Mouse (Mus musculus): ENCODE measurements at regions not wholly inside any gene's neighbourhood (a gene's known extent, or its start where the extent isn't known, plus 50 kb on each side); places are given as distances from the start of the nearest gene placed in this dataset.
A peak's percentile ranks its signal among the peaks of the same experiment; 100 is the strongest.

DNA sequence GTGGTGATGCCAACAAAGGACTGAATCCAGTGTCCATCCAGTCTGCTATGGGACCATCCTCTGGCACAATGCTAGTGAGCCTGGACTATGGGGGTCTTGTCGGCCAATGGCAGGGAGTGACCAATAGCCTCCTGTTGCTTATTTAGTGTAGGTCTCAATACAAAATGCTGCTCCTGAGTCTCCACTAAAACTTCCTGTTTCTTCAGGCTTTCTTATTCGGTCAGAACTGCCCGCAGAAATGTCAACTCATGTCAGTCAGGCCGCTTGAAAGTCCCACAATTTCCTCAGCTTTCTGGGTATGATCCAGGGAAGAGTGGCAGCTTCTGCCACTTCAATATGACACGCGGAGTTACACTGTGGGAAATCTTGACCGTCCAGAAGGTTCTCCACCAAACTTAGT lies 94.7 kb upstream of the Jazf1 start:
- H3K27ac ChIP-seq (ENCODE audit: low read depth, low read length): no peak overlapping the region
- peaks cover 4% of the 10 kb centered on the region for H3K4me1 ChIP-seq (replicated peaks; ENCODE audit: control insufficient read depth, insufficient read depth, low read length)
- no peak for ATAC-seq (replicated peaks; ENCODE audit: low FRiP score)
- no peaks in the 10 kb centered on the region for H3K36me3 ChIP-seq (ENCODE audit: control insufficient read depth, insufficient read depth, low read length)
- no peak for DNase-seq (ENCODE audit: low spot score)
- no peak overlapping the region for H3K9ac ChIP-seq (ENCODE audit: low read depth, low read length)
- no peaks in the 10 kb centered on the region for H3K9me3 ChIP-seq (ENCODE audit: control insufficient read depth, low read length)
- H3K27me3 ChIP-seq (replicated peaks; ENCODE audit: control insufficient read depth, insufficient read depth, low read length): no peaks in the 10 kb centered on the region
- H3K4me3 ChIP-seq (ENCODE audit: low read depth, low read length): no peak overlapping the region
- H3K4me2 ChIP-seq: no peak overlapping the region
- WGBS: 54% methylated on average over 7 of the region's 7 CpGs

DNA sequence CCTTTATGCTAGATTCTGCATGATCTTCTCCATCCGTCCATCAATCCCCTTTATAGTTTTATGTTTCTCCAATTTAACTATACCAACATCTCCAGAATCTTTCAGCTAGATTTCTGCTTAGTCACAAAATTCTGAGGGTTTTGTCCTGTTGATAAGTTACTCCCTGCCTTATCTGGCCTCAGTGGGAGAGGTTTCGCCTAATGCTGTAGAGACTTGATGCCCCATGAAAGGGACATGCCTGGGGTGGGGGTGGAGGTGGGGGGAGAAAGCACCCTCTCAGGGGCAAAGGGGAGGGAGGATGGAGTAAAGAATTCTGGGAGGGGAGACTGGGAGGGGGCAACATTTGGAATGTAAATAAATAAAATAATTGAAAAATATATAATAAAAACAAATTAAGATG lies 93.2 kb upstream of the Jazf1 start:
- WGBS: 39% methylated on average over 2 of the region's 2 CpGs

GRCm38 (mm10) chr6:53154621-53155020 lies 86.2 kb upstream of the Jazf1 start:
- no peak overlapping the region for H3K4me2 ChIP-seq
- H3K27me3 ChIP-seq (replicated peaks; ENCODE audit: control insufficient read depth, insufficient read depth, low read length): no peaks in the 10 kb centered on the region
- no peaks in the 10 kb centered on the region for H3K9me3 ChIP-seq (ENCODE audit: control insufficient read depth, low read length)
- H3K27ac ChIP-seq (ENCODE audit: low read depth, low read length): no peak overlapping the region
- DNase-seq (ENCODE audit: low spot score) (no peak), ATAC-seq (replicated peaks; ENCODE audit: low FRiP score) (no peak)
- no peak overlapping the region for H3K9ac ChIP-seq (ENCODE audit: low read depth, low read length)
- H3K36me3 ChIP-seq (ENCODE audit: control insufficient read depth, insufficient read depth, low read length): no peaks in the 10 kb centered on the region
- H3K4me3 ChIP-seq (ENCODE audit: low read depth, low read length): no peak overlapping the region
- H3K4me1 ChIP-seq (replicated peaks; ENCODE audit: control insufficient read depth, insufficient read depth, low read length): no peaks in the 10 kb centered on the region
- 43% methylated on average over 4 of the region's 4 CpGs for WGBS

More for the DNA sequence above, 93.2 kb upstream of the Jazf1 start:
- no peak overlapping the region for H3K4me2 ChIP-seq
- H3K9ac ChIP-seq (ENCODE audit: low read depth, low read length): no peak overlapping the region
- H3K4me3 ChIP-seq (ENCODE audit: low read depth, low read length): no peak overlapping the region
- peaks cover 4% of the 10 kb centered on the region for H3K4me1 ChIP-seq (replicated peaks; ENCODE audit: control insufficient read depth, insufficient read depth, low read length)
- H3K27me3 ChIP-seq (replicated peaks; ENCODE audit: control insufficient read depth, insufficient read depth, low read length): no peaks in the 10 kb centered on the region
- no peak overlapping the region for H3K27ac ChIP-seq (ENCODE audit: low read depth, low read length)
- H3K36me3 ChIP-seq (ENCODE audit: control insufficient read depth, insufficient read depth, low read length): no peaks in the 10 kb centered on the region
- H3K9me3 ChIP-seq (ENCODE audit: control insufficient read depth, low read length): no peaks in the 10 kb centered on the region
- no peak for DNase-seq (ENCODE audit: low spot score)
- ATAC-seq (replicated peaks; ENCODE audit: low FRiP score): peak; percentile 68

DNA sequence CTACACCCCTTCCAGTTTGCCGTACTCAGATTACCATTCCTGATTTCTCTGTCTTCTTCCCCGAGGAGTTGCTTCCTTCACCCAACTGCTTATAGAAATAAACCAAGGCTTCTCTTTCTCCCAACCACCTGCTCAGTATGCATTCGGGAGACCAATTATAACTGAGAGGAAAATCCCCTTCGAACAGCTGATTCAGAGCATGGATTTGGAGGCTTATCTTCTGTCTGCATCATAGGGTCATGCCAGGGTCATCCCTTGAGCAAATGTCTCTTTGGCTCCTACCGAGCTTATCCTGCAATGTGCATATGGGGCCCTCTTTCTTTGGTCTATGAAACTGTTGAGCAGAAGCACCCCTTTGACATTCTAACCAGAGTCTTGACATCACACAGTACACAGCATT lies 79.0 kb upstream of the Jazf1 start:
- H3K4me1 ChIP-seq (replicated peaks; ENCODE audit: control insufficient read depth, insufficient read depth, low read length): no peaks in the 10 kb centered on the region
- no peak overlapping the region for H3K4me2 ChIP-seq
- no peak overlapping the region for H3K4me3 ChIP-seq (ENCODE audit: low read depth, low read length)
- no peaks in the 10 kb centered on the region for H3K36me3 ChIP-seq (ENCODE audit: control insufficient read depth, insufficient read depth, low read length)
- DNase-seq (ENCODE audit: low spot score) (no peak), ATAC-seq (replicated peaks; ENCODE audit: low FRiP score) (no peak)
- whole genome bisulfite sequencing: 51% methylated on average over 5 of the region's 5 CpGs
- no peaks in the 10 kb centered on the region for H3K27me3 ChIP-seq (replicated peaks; ENCODE audit: control insufficient read depth, insufficient read depth, low read length)
- no peaks in the 10 kb centered on the region for H3K9me3 ChIP-seq (ENCODE audit: control insufficient read depth, low read length)
- no peak overlapping the region for H3K27ac ChIP-seq (ENCODE audit: low read depth, low read length)
- no peak overlapping the region for H3K9ac ChIP-seq (ENCODE audit: low read depth, low read length)

DNA sequence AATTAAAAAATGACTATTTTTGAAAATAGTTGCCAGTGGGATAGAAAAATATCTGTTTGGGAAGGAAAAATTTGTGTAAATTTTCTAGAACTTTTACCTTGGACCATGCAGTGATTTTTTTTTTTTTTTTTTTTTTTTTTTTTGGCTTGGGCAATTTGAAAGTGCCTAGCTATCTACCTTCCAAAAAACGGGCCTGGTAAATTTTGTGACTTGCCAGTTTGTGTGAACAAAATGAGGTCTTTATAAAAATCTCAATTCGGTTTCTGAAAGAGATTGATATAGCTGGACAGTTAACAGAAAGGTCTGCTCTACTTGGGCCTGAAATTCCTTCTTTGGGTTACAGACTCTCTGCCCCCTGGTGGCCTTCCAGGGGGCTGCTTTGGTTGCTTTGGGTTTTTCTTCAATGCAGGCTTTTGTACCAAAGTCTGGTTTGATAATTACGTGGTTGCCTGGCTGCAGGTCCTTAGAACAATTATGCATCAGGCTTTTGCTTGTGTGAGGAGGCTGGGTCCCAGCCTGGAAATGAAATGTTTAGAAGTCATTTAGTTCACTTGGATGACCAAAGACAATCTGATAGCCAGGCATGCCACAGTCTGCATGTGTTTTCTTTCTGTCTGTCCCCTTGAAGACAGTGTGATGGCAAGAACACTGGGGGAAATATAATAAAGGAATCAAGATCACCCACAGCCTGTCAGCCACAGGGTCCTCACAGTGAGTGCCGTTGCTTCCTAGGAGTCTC lies 75.6 kb upstream of the Jazf1 start:
- peak; percentile 41 for DNase-seq (ENCODE audit: low spot score)
- Histone ChIP-seq H3K4me1 (replicated peaks; ENCODE audit: control insufficient read depth, insufficient read depth, low read length) (no peaks in the 10 kb centered on the region), H3K27me3 (replicated peaks; ENCODE audit: control insufficient read depth, insufficient read depth, low read length) (no peaks in the 10 kb centered on the region), H3K27ac (ENCODE audit: low read depth, low read length) (no peak overlapping the region), H3K4me3 (ENCODE audit: low read depth, low read length) (no peak overlapping the region), H3K9ac (ENCODE audit: low read depth, low read length) (no peak overlapping the region), H3K4me2 (no peak overlapping the region), H3K9me3 (ENCODE audit: control insufficient read depth, low read length) (no peaks in the 10 kb centered on the region), H3K36me3 (ENCODE audit: control insufficient read depth, insufficient read depth, low read length) (no peaks in the 10 kb centered on the region)
- 30% methylated on average over 4 of the region's 4 CpGs for WGBS
- ATAC-seq (replicated peaks; ENCODE audit: low FRiP score): no peak

- H3K4me2 ChIP-seq: no peak overlapping the region
- no peak overlapping the region for H3K27ac ChIP-seq (ENCODE audit: low read depth, low read length)
- ATAC-seq (replicated peaks; ENCODE audit: low FRiP score): no peak
- no peak overlapping the region for H3K4me3 ChIP-seq (ENCODE audit: low read depth, low read length)
- H3K27me3 ChIP-seq (replicated peaks; ENCODE audit: control insufficient read depth, insufficient read depth, low read length): no peaks in the 10 kb centered on the region
- no peaks in the 10 kb centered on the region for H3K9me3 ChIP-seq (ENCODE audit: control insufficient read depth, low read length)
- H3K4me1 ChIP-seq (replicated peaks; ENCODE audit: control insufficient read depth, insufficient read depth, low read length): no peaks in the 10 kb centered on the region
- H3K36me3 ChIP-seq (ENCODE audit: control insufficient read depth, insufficient read depth, low read length): no peaks in the 10 kb centered on the region
- WGBS: 62% methylated on average over 2 of the region's 2 CpGs
- no peak for DNase-seq (ENCODE audit: low spot score)
- H3K9ac ChIP-seq (ENCODE audit: low read depth, low read length): no peak overlapping the region
These were observed 66.0 kb upstream of the Jazf1 start for GRCm38 (mm10) chr6:53134410-53134809.

DNA sequence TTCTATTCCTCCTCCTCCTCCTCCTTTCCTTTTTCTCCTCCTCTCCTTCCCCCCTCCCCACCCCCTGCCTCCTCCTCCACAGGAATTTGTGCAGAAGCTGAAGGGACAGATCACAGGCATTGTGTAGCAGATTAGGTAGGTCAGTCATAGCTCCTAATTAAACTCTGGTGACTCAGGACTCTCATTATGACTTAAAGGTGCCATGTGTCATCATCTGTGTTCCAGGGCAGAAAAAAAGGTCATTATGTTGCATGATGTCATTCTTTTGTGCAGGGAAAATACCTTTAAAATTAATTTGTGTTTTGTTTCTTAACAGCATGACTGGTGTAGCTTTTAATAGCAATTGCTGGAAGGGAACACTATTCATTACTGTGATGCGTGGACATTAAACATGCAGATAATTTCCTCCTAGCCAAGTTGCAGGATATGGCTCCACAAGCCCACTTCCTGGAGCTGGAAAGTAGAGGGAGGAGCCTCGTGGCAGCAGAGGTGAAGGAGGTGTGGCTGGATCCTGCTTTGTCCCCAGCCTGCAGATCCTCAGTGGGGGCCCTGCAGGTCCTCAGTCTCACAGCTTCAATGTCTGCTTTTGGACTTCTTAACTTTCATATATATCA lies 62.4 kb upstream of the Jazf1 start:
- WGBS: 14% methylated on average over 2 of the region's 2 CpGs
- H3K4me3 ChIP-seq (ENCODE audit: low read depth, low read length): no peak overlapping the region
- H3K27ac ChIP-seq (ENCODE audit: low read depth, low read length): no peak overlapping the region
- H3K4me1 ChIP-seq (replicated peaks; ENCODE audit: control insufficient read depth, insufficient read depth, low read length): no peaks in the 10 kb centered on the region
- no peak for DNase-seq (ENCODE audit: low spot score)
- no peaks in the 10 kb centered on the region for H3K36me3 ChIP-seq (ENCODE audit: control insufficient read depth, insufficient read depth, low read length)
- no peak for ATAC-seq (replicated peaks; ENCODE audit: low FRiP score)
- H3K4me2 ChIP-seq: no peak overlapping the region
- no peaks in the 10 kb centered on the region for H3K27me3 ChIP-seq (replicated peaks; ENCODE audit: control insufficient read depth, insufficient read depth, low read length)
- H3K9ac ChIP-seq (ENCODE audit: low read depth, low read length): no peak overlapping the region
- H3K9me3 ChIP-seq (ENCODE audit: control insufficient read depth, low read length): no peaks in the 10 kb centered on the region

DNA sequence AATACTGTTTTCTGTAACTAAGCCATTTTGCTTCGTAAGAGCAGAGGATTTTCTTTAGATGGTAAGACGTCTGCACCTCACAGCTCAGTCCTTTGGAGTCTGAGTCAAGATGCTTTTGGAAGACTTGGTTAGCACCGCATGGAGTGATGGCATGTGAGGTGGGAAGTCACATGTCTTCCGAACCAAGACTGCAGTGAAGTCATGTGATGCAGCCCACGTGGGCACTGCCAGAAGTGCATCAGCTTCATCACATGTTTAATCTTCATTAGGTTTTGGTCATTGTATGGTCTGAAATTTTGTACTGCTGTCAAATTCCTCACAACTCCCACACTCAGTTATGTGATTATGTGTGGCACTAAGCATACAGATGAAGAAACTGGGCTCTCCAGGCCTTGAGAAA lies 58.3 kb upstream of the Jazf1 start:
- Histone ChIP-seq H3K36me3 (ENCODE audit: control insufficient read depth, insufficient read depth, low read length) (no peaks in the 10 kb centered on the region), H3K4me2 (no peak overlapping the region), H3K4me1 (replicated peaks; ENCODE audit: control insufficient read depth, insufficient read depth, low read length) (no peaks in the 10 kb centered on the region), H3K27me3 (replicated peaks; ENCODE audit: control insufficient read depth, insufficient read depth, low read length) (no peaks in the 10 kb centered on the region), H3K27ac (ENCODE audit: low read depth, low read length) (no peak overlapping the region), H3K4me3 (ENCODE audit: low read depth, low read length) (no peak overlapping the region), H3K9me3 (ENCODE audit: control insufficient read depth, low read length) (no peaks in the 10 kb centered on the region), H3K9ac (ENCODE audit: low read depth, low read length) (no peak overlapping the region)
- ATAC-seq (replicated peaks; ENCODE audit: low FRiP score): no peak
- 77% methylated on average over 5 of the region's 5 CpGs for WGBS
- no peak for DNase-seq (ENCODE audit: low spot score)

DNA sequence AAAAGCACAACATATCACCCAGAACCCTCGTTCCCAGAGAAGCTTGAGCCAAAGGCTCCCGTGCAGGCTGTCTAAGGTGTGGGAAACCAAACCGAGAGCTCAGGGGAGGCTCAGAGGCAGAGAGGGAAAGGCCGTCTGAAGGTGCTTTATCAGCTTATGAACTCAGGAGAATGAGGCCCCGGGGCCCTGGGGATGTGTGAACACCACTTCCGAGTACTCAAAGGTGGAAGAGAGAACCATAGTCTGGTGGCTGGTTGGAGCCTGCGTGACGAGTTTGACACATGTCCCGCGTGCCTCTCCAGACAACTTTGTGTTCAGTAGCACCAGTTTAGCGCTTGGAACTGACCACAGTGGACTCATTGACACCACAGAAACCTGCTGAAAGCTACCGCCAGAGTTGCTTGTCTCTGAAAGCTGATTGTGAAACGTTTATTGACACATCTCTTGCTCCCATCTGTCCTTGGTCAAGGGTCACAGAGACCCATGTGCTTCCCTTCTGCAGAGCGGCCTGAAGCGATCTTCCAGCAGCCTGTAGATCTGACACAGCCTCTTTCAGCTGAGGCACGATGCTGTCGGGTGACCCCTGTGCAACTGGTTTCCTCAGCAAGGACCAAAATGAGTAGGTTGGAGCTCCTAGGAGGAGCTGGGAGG lies 56.5 kb upstream of the Jazf1 start:
- H3K4me2 ChIP-seq: no peak overlapping the region
- H3K4me3 ChIP-seq (ENCODE audit: low read depth, low read length): no peak overlapping the region
- H3K4me1 ChIP-seq (replicated peaks; ENCODE audit: control insufficient read depth, insufficient read depth, low read length): no peaks in the 10 kb centered on the region
- H3K27me3 ChIP-seq (replicated peaks; ENCODE audit: control insufficient read depth, insufficient read depth, low read length): no peaks in the 10 kb centered on the region
- no peaks in the 10 kb centered on the region for H3K9me3 ChIP-seq (ENCODE audit: control insufficient read depth, low read length)
- no peak for DNase-seq (ENCODE audit: low spot score)
- H3K36me3 ChIP-seq (ENCODE audit: control insufficient read depth, insufficient read depth, low read length): no peaks in the 10 kb centered on the region
- H3K9ac ChIP-seq (ENCODE audit: low read depth, low read length): no peak overlapping the region
- ATAC-seq (replicated peaks; ENCODE audit: low FRiP score): peak; percentile 41; the same call in 1 of the 2 replicates
- H3K27ac ChIP-seq (ENCODE audit: low read depth, low read length): no peak overlapping the region
- 56% methylated on average over 17 of the region's 17 CpGs for WGBS

Data from liver, embryonic 11.5 days (tissue).